Mouse (Mus musculus) left cerebral cortex, adult 6 months (tissue): ENCODE data around the gene Nrros. TPM values are rescaled to one million over a fixed set of nuclear protein-coding genes. Genes with fewer than 3 reads are reported as not detected.

Experiments
- long read RNA-seq, 2 experiments: library from polyadenylated mRNA; unstranded; transcript quantifications; one replicate each; pipeline ENCODE4 v2.0.0; 2019 to 2020
- polyA plus RNA-seq: library from polyadenylated mRNA; unstranded; fragments of <200 nt; fragmentation: Nextera tagmentation; gene quantifications from 2 replicates; pipeline ENCODE4 v1.2.3, GENCODE M21; 2021

The Nrros gene
- polyA plus RNA-seq = 4.1 and 5.8 TPM in 2 replicates
- long read RNA-seq, experiment 1, transcript Nrros-201 (3 exons, 2,548 nt) = major isoform, 23 of 31 reads
- long read RNA-seq, experiment 1, partial matches to known transcripts = 0 of 31 reads
- long read RNA-seq, experiment 1, other reads (novel, unspliced or antisense) = 4 of 31 reads
- long read RNA-seq, experiment 2, transcript Nrros-201 (3 exons, 2,548 nt) = major isoform, 7 of 8 reads
- long read RNA-seq, experiment 2, partial matches to known transcripts = 0 of 8 reads
- long read RNA-seq, experiment 2, other reads (novel, unspliced or antisense) = 0 of 8 reads

GRCm38 (mm10) chr16:32165281-32165821 lies at the start of gene Nrros:
TSS of gene Nrros (minus strand) at chr16:32165594.

GRCm38 (mm10) chr16:32179333-32179901 lies 14.0 kb upstream of the Nrros start, which contains the start of gene Bex6:
TSS of gene Bex6 (plus strand) at chr16:32179823.

DNA sequence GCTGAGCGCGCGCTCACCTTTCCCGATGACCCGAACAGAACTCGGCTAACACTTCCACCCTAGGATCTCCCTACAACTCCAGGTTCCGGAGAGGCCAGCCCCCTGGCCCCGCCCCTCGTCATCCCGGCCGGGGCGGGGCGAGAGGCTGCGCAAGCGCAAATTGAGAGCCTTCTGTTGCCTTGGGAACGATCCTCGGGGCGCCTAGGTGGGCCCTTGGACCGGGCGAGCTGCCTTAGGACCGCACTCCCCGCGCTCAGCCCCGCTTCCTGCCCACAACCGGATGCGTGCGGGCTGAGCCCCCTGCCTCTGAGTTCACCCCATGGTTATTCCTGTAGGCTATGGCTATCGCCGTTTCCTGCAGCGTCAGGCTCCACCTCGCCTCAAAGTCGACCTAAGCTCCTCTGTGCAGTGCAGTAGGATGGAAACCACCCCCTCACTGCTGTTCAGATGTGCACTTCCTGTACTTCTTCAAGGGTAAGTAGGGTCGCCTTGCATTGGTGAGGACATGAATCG lies 65.7 kb downstream of the Nrros start, which contains the start of the genes Pigx and Cep19:
Gene Pigx, minus strand, starts transcription at position 103 of the 513 bp plus-strand sequence.
Gene Cep19, plus strand, starts transcription at position 163 of the 513 bp plus-strand sequence.

Other genes with a start within 250 kb of the Nrros start
- 36.2 and 38.1 TPM in 2 replicates for gene Pigz, start 231.7 kb downstream of the Nrros start, polyA plus RNA-seq
- 146 and 172 TPM in 2 replicates for gene 0610012G03Rik, start 217.1 kb downstream of the Nrros start, polyA plus RNA-seq
- gene Ncbp2, start 217.1 kb downstream of the Nrros start, polyA plus RNA-seq = 58.3 and 65.6 TPM in 2 replicates
- 6.6 TPM in 2 replicates for gene Senp5, start 162.3 kb downstream of the Nrros start, polyA plus RNA-seq
- gene Pak2, start 86.3 kb downstream of the Nrros start, polyA plus RNA-seq = 11.1 and 11.7 TPM in 2 replicates
- 43.9 and 45.4 TPM in 2 replicates for gene Pigx, start 65.9 kb downstream of the Nrros start, polyA plus RNA-seq
- 122 and 129 TPM in 2 replicates for gene Cep19, start 65.8 kb downstream of the Nrros start, polyA plus RNA-seq
- not detected in 2 replicates for gene Bex6, start 14.2 kb upstream of the Nrros start, polyA plus RNA-seq
- gene Fbxo45, start 81.6 kb upstream of the Nrros start, polyA plus RNA-seq = 4.2 and 5.7 TPM in 2 replicates
- 15.4 and 15.9 TPM in 2 replicates for gene Wdr53, start 81.6 kb upstream of the Nrros start, polyA plus RNA-seq
- gene Smco1, start 105.9 kb upstream of the Nrros start, polyA plus RNA-seq = not detected in 2 replicates
- gene Rnf168, start 111.9 kb upstream of the Nrros start, polyA plus RNA-seq = 21.3 and 29.2 TPM in 2 replicates
- 7.8 and 9.1 TPM in 2 replicates for gene Ubxn7, start 166.7 kb upstream of the Nrros start, polyA plus RNA-seq
- gene Tm4sf19, start 234.9 kb upstream of the Nrros start, polyA plus RNA-seq = not detected in 2 replicates